Mouse (Mus musculus) heart, adult 8-10 months (tissue): ENCODE measurements around the gene Vps53. TPM values are rescaled to one million over a fixed set of nuclear protein-coding genes. Genes with fewer than 3 reads are reported as not detected.
"Not testable (repeated sequence)": the region's sequence is repeated elsewhere in the genome, so short reads cannot be mapped to it uniquely, and the experiment has no call there.

Experiments used
- DNase-seq: peaks from one replicate; pipeline ENCODE4 v3.0.0; 2022; ENCODE audit warnings: low spot score
- total RNA-seq, 4 experiments: library from RNA; stranded (reverse); gene quantifications; 2 replicates each; pipeline ENCODE4 v1.2.4; 2022

Vps53 gene
- total RNA-seq = 10 to 100 TPM; 27.2 to 29.9 (median 29.5) TPM

- DNase-seq = peak; percentile 92
These were observed at the start of gene Vps53, which contains the start of gene Fam57a for GRCm38 (mm10) chr11:76179495-76180145. Gene Vps53, minus strand, starts transcription at chr11:76179647. Gene Fam57a, plus strand, starts transcription at chr11:76179671.

- DNase-seq = no peak
These were observed 45.6 kb upstream of the Vps53 start for GRCm38 (mm10) chr11:76225051-76225450.

GRCm38 (mm10) chr11:76224631-76225030 lies 45.2 kb upstream of the Vps53 start:
- no peak for DNase-seq

GRCm38 (mm10) chr11:76217390-76217800 lies 37.9 kb upstream of the Vps53 start, which contains the start of the genes Dbil5 and Gemin4:
Gene Dbil5, plus strand, starts transcription at chr11:76217608.
Gene Gemin4, minus strand, starts transcription at chr11:76217664.
- peak; percentile 95 for DNase-seq

- DNase-seq = peak; percentile 46
These were observed 37.4 kb upstream of the Vps53 start for GRCm38 (mm10) chr11:76216681-76217389.

- DNase-seq = no peak
These were observed 36.6 kb upstream of the Vps53 start for GRCm38 (mm10) chr11:76216049-76216540.

GRCm38 (mm10) chr11:76215011-76215410 lies 35.6 kb upstream of the Vps53 start:
- DNase-seq = no peak

- no peak for DNase-seq
These were observed 34.4 kb upstream of the Vps53 start for GRCm38 (mm10) chr11:76213841-76214240.

- DNase-seq = not testable (repeated sequence)
These were observed 32.1 kb upstream of the Vps53 start for GRCm38 (mm10) chr11:76211595-76211994.

GRCm38 (mm10) chr11:76210228-76210985 lies 31.0 kb upstream of the Vps53 start:
- no peak for DNase-seq

GRCm38 (mm10) chr11:76206793-76207192 lies 27.3 kb upstream of the Vps53 start:
- DNase-seq = no peak

- DNase-seq = peak; percentile 82
These were observed 22.6 kb upstream of the Vps53 start for GRCm38 (mm10) chr11:76201761-76202674.

- DNase-seq = no peak
These were observed 17.6 kb upstream of the Vps53 start for GRCm38 (mm10) chr11:76196977-76197469.

GRCm38 (mm10) chr11:76196275-76196976 lies 17.0 kb upstream of the Vps53 start:
- DNase-seq = no peak

- DNase-seq = no peak
These were observed 7.5 kb upstream of the Vps53 start for GRCm38 (mm10) chr11:76186908-76187307.

GRCm38 (mm10) chr11:76183745-76184144 lies 4.3 kb upstream of the Vps53 start:
- DNase-seq = no peak

- DNase-seq = no peak
These were observed 696 bp upstream of the Vps53 start for GRCm38 (mm10) chr11:76180146-76180540.

GRCm38 (mm10) chr11:76178726-76179494 lies 537 bp downstream of the Vps53 start:
- no peak for DNase-seq

GRCm38 (mm10) chr11:76170207-76170606 lies 9.2 kb downstream of the Vps53 start:
- no peak for DNase-seq
